Mouse (Mus musculus) C2C12 (cell line): ENCODE measurements around the gene Atoh7.

Experiments used
- CEBPB ChIP-seq: IDR thresholded peaks from one replicate; pipeline ENCODE4 v1.6.1; 2011; ENCODE audit warnings: low read depth, mild to moderate bottlenecking, control low read depth, moderate library complexity
- CTCF ChIP-seq: IDR thresholded peaks from one replicate; pipeline ENCODE4 v1.5.1; 2011; ENCODE audit not compliant: control insufficient read depth, insufficient read depth, insufficient read length
- FOSL1 ChIP-seq: IDR thresholded peaks from one replicate; pipeline ENCODE4 v1.8.0; 2011; ENCODE audit warnings: mild to moderate bottlenecking, low read length; ENCODE audit not compliant: poor library complexity, insufficient read depth, severe bottlenecking
- MAX ChIP-seq: IDR thresholded peaks from one replicate; pipeline ENCODE4 v1.6.1; 2011; ENCODE audit warnings: mild to moderate bottlenecking, control low read depth
- MYOD1 ChIP-seq: IDR thresholded peaks from one replicate; pipeline ENCODE4 v1.6.1; 2011; ENCODE audit warnings: low read depth; ENCODE audit not compliant: control insufficient read depth, insufficient read length
- MYOG ChIP-seq: IDR thresholded peaks from one replicate; pipeline ENCODE4 v1.6.1; 2011; ENCODE audit not compliant: control insufficient read depth, insufficient read length; ENCODE audit errors: extremely low read depth
- USF1 ChIP-seq: IDR thresholded peaks from one replicate; pipeline ENCODE4 v1.6.1; 2011; ENCODE audit warnings: low read depth, mild to moderate bottlenecking, control low read depth, moderate library complexity

GRCm38 (mm10) chr10:63065561-63065960, 33.9 kb upstream of the Atoh7 start:
- no peak for TF ChIP-seq CTCF
- no peak for TF ChIP-seq MAX
- no peak for TF ChIP-seq MYOG
- no peak for TF ChIP-seq USF1
- no peak for TF ChIP-seq MYOD1
- TF ChIP-seq CEBPB = no peak
- TF ChIP-seq FOSL1 = no peak
